Mouse (Mus musculus): ENCODE measurements at regions not wholly inside any gene's neighbourhood (a gene's known extent, or its start where the extent isn't known, plus 50 kb on each side); places are given as distances from the start of the nearest gene placed in this dataset.

DNA sequence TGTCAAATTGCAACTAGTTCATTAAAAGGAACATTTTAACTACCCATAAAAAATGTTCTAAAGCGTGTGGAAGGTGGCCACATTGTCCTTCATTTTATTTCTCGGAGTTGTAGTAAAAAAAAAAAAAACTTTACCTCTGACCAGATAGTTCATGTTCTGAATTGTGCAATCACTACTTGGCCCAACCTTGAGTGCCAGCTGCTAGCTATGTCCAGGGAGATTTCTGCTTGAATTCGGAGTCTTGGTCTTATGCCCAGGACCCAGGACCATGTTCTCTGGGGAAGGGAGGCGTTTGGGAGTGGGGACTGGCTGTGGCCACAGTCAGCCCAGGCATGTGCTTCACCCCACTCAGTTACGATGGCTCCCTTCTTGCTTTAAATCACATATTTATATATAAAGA lies 54.9 kb upstream of the Atp1b3 start:
- DNase-seq = peak in 1 of 2 experiments; percentile 66

DNA sequence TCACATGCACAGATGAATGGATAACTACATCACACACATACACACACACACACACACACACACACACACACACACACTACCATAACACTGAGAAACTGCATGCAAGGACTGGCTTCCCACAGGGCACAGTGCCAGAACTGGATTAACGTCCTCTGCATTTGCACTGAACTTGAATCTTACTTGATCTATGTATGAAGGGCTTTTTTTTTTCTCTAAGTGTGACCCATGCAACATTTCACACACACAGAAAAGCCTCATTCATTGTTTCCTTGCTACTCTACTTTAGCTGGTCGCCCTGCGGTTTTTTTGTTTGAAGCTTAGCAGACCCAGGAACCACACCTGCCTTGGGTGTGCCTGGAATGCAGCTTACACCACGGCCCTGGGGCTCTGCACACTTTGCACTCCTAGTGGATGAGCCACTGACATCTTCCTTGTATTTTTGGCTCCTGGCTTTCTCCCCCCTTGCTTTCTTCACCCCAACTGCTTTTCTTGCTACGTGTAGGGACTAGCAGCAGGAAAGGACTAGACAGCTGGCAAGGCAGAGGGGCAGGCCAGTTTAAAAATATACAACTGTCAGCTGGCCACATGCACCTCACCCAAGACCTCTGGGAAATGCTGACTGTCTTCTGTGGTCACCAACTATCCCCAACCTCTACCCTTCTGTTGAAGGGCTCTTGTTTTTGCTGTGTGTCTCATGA lies 51.8 kb upstream of the Atp1b3 start:
- DNase-seq = peak in 1 of 2 experiments; percentile 32

Measured in kidney, postnatal 25 days (tissue).